Comparison of ENCODE assay signal across 9 mouse cellular contexts in the genomic region with DNA sequence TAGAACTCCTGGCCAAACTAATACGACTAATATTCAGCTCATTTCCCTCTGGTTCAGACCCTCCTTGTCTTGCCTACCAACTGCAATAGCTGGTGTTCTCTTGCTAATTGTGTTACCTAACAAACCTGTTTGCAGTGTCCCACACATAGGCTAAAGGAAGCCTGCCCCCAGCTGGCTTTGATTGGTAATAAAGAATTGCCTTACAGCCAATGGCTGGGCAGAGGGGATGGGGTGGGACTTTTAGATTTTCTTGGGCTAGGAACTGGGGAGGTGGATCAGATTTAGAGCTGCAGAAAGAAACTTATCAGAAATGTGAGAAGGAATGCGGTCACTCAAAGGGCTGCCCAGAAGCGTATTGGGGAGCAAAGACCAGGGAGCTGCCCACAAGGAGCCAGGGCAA. TPM values are rescaled to one million over a fixed set of nuclear protein-coding genes. Genes with fewer than 3 reads are reported as not detected.
DNase-seq lines count a peak whose midpoint lies in the region; ATAC-seq and TF ChIP-seq lines count a peak whose summit lies in the region.
"Had no signal": no experiment of that assay in that cellular context is flagged by ENCODE, and none has a peak within 500 bp of the region (broad histone marks: within the 10 kb centered on the region; RNA-seq: fewer than 3 reads in every experiment).

No protein-coding gene starts in this region.

- peak; percentile 59 for TF ChIP-seq CTCF in kidney, postnatal 0 days (IDR thresholded peaks at IDR 0.05; ENCODE audit: low read depth)

- H3K9ac ChIP-seq in lung, embryonic 15.5 days, result no peak overlapping the region
- H3K9ac ChIP-seq in kidney, postnatal 0 days (ENCODE audit: low read depth, low read length), result no peak overlapping the region

- no peak overlapping the region for H3K4me2 ChIP-seq in lung, embryonic 15.5 days
- no peak overlapping the region for H3K4me2 ChIP-seq in kidney, postnatal 0 days (ENCODE audit: low read length)

- peak; percentile 79 for ATAC-seq in lung, embryonic 15.5 days (ENCODE audit: borderline replicate concordance, extremely low read depth, low FRiP score, low TSS enrichment)
- no peak; the same call in 1 of the 2 replicates for ATAC-seq in kidney, postnatal 0 days (replicated peaks; ENCODE audit: low FRiP score, low read depth)

- peak; percentile 38 for DNase-seq in adrenal gland, postnatal 10 days
- no peak for DNase-seq in adrenal gland, postnatal 4 days (ENCODE audit: low spot score in 2 of 2)
- DNase-seq in lung, postnatal 25 days (ENCODE audit: low spot score), result no peak
- DNase-seq in kidney, postnatal 0 days (ENCODE audit: low spot score), result peak; percentile 30
- DNase-seq in retina, postnatal 1 day, result peak; percentile 22
- no peak for DNase-seq in yolk sac, embryonic 10.5 days (ENCODE audit: low spot score)
- DNase-seq in cerebellum, postnatal 36 days, result no peak
- DNase-seq: layer of hippocampus, postnatal 36 days had no signal

- WGBS in lung, embryonic 15.5 days, result 45% methylated on average over 3 of the region's 3 CpGs
- 41% methylated on average over 3 of the region's 3 CpGs for WGBS in kidney, postnatal 0 days

- H3K9me3 ChIP-seq in lung, embryonic 15.5 days, result no peaks in the 10 kb centered on the region
- no peaks in the 10 kb centered on the region for H3K9me3 ChIP-seq in kidney, postnatal 0 days (replicated peaks; ENCODE audit: low read length)

- no peak overlapping the region for H3K27ac ChIP-seq in lung, embryonic 15.5 days
- no peak overlapping the region for H3K27ac ChIP-seq in kidney, postnatal 0 days

- H3K36me3 ChIP-seq in lung, embryonic 15.5 days, result peaks cover 39% of the 10 kb centered on the region
- H3K36me3 ChIP-seq in kidney, postnatal 0 days (ENCODE audit: insufficient read depth, low read length), result peaks cover 17% of the 10 kb centered on the region; the same call in 1 of the 2 replicates

- no peaks in the 10 kb centered on the region for H3K4me1 ChIP-seq in lung, embryonic 15.5 days
- H3K4me1 ChIP-seq in kidney, postnatal 0 days (replicated peaks; ENCODE audit: insufficient read depth, low read length), result no peaks in the 10 kb centered on the region

- no peak overlapping the region for H3K4me3 ChIP-seq in lung, embryonic 15.5 days
- no peak overlapping the region for H3K4me3 ChIP-seq in kidney, postnatal 0 days (replicated peaks; ENCODE audit: low read depth, low read length)

- H3K27me3 ChIP-seq in lung, embryonic 15.5 days, result no peaks in the 10 kb centered on the region
- H3K27me3 ChIP-seq in kidney, postnatal 0 days (ENCODE audit: insufficient read depth, low read length), result no peaks in the 10 kb centered on the region

RNA-seq across cellular contexts. Expression of gene Gm20604, which starts 21.0 kb away (rescaled TPM):
- 1 to 10 TPM; 6.5 to 6.6 TPM for total RNA-seq in adrenal gland, postnatal 10 days (2021)
- total RNA-seq in adrenal gland, postnatal 4 days (2021), result 1 to 10 TPM; 6.9 to 7.1 TPM
- polyA plus RNA-seq in lung, embryonic 15.5 days (2015; fragmentation: Nextera tagmentation; extraction: Ambion mirVana), result 22.7 and 23.8 TPM in 2 replicates
- 20.5 and 22.0 TPM in 2 replicates for polyA plus RNA-seq in kidney, postnatal 0 days (2015; fragmentation: Nextera tagmentation; extraction: Ambion mirVana)

RNA-seq across cellular contexts. Expression of gene Ubr7, which starts 21.7 kb away (rescaled TPM):
- total RNA-seq in adrenal gland, postnatal 10 days (2021), result 10 to 100 TPM; 34.1 to 37.0 TPM
- 10 to 100 TPM; 48.8 to 49.9 TPM for total RNA-seq in adrenal gland, postnatal 4 days (2021)
- polyA plus RNA-seq in lung, embryonic 15.5 days (2015; fragmentation: Nextera tagmentation; extraction: Ambion mirVana), result 43.1 and 43.3 TPM in 2 replicates
- polyA plus RNA-seq in kidney, postnatal 0 days (2015; fragmentation: Nextera tagmentation; extraction: Ambion mirVana), result 30.8 and 32.4 TPM in 2 replicates

RNA-seq across cellular contexts. Expression of gene Gon7, which starts 21.8 kb away (rescaled TPM):
- total RNA-seq in adrenal gland, postnatal 10 days (2021), result 10 to 100 TPM; 12.7 to 12.9 TPM
- total RNA-seq in adrenal gland, postnatal 4 days (2021), result 10 to 100 TPM; 11.9 to 16.8 TPM
- 29.5 and 31.3 TPM in 2 replicates for polyA plus RNA-seq in lung, embryonic 15.5 days (2015; fragmentation: Nextera tagmentation; extraction: Ambion mirVana)
- 22.2 and 23.1 TPM in 2 replicates for polyA plus RNA-seq in kidney, postnatal 0 days (2015; fragmentation: Nextera tagmentation; extraction: Ambion mirVana)

RNA-seq across cellular contexts. Expression of gene Gm28051, which starts 21.9 kb away (rescaled TPM):
- total RNA-seq in adrenal gland, postnatal 10 days (2021), result not detected
- not detected for total RNA-seq in adrenal gland, postnatal 4 days (2021)
- polyA plus RNA-seq in lung, embryonic 15.5 days (2015; fragmentation: Nextera tagmentation; extraction: Ambion mirVana), result not detected in 2 replicates
- polyA plus RNA-seq in kidney, postnatal 0 days (2015; fragmentation: Nextera tagmentation; extraction: Ambion mirVana), result 0.57 TPM in 1 of 2 replicates, not detected in the other
- total RNA-seq: layer of hippocampus, postnatal 36 days had no signal

RNA-seq across cellular contexts. Expression of gene Tmem251, which starts 35.9 kb away (rescaled TPM):
- total RNA-seq in adrenal gland, postnatal 10 days (2021), result 1 to 10 TPM; 4.6 to 5.1 TPM
- 1 to 10 TPM; 4.5 to 4.8 TPM for total RNA-seq in adrenal gland, postnatal 4 days (2021)
- polyA plus RNA-seq in lung, embryonic 15.5 days (2015; fragmentation: Nextera tagmentation; extraction: Ambion mirVana), result 9.5 and 10.1 TPM in 2 replicates
- 15.0 and 15.2 TPM in 2 replicates for polyA plus RNA-seq in kidney, postnatal 0 days (2015; fragmentation: Nextera tagmentation; extraction: Ambion mirVana)

Comparison
In these comparisons a context has a peak if more than half of its experiments do, and no peak if none do; other contexts are left out.
1. DNase-seq: peak in adrenal gland, postnatal 10 days (single experiment), kidney, postnatal 0 days (single experiment) and retina, postnatal 1 day (single experiment); none in adrenal gland, postnatal 4 days (0 of 2), lung, postnatal 25 days (single experiment), yolk sac, embryonic 10.5 days (single experiment) and cerebellum, postnatal 36 days (0 of 2).